Mouse (Mus musculus) embryonic facial prominence, embryonic 12.5 days (tissue): ENCODE data around the gene Bbs5. TPM values are rescaled to one million over a fixed set of nuclear protein-coding genes. Genes with fewer than 3 reads are reported as not detected.
"Not testable (repeated sequence)": the region's sequence is repeated elsewhere in the genome, so short reads cannot be mapped to it uniquely, and the experiment has no call there.

Source experiments
- ATAC-seq: fragments of 200-750 bp; cut with Nextera tagmentation; 2 replicates; pipeline ENCODE4 v1.8.0; 2017; ENCODE audit not compliant: insufficient number of reproducible peaks, insufficient read depth, low FRiP score, low TSS enrichment
- H3K27ac ChIP-seq: fragments of 300-500 bp; sonication (generic); 2 replicates; pipeline ENCODE4 v1.5.1; 2016; ENCODE audit warnings: mild to moderate bottlenecking
- H3K27me3 ChIP-seq: fragments of 300-500 bp; sonication (generic); 2 replicates; pipeline ENCODE4 v1.6.1; 2016; ENCODE audit warnings: mild to moderate bottlenecking, moderate library complexity
- H3K36me3 ChIP-seq: fragments of 300-500 bp; sonication (generic); 2 replicates; pipeline ENCODE4 v1.6.1; 2016; ENCODE audit warnings: mild to moderate bottlenecking
- H3K4me1 ChIP-seq: fragments of 300-500 bp; sonication (generic); 2 replicates; pipeline ENCODE4 v1.6.1; 2016
- H3K4me2 ChIP-seq: fragments of 300-500 bp; sonication (generic); replicated peaks from 2 replicates; pipeline ENCODE4 v1.6.1; 2016; ENCODE audit warnings: mild to moderate bottlenecking, moderate library complexity
- H3K4me3 ChIP-seq: fragments of 300-500 bp; sonication (generic); 2 replicates; pipeline ENCODE4 v1.5.1; 2016; ENCODE audit warnings: mild to moderate bottlenecking
- H3K9ac ChIP-seq: fragments of 300-500 bp; sonication (generic); 2 replicates; pipeline ENCODE4 v1.6.1; 2016; ENCODE audit warnings: mild to moderate bottlenecking, moderate library complexity
- H3K9me3 ChIP-seq: fragments of 300-500 bp; sonication (generic); 2 replicates; pipeline ENCODE4 v1.6.1; 2016; ENCODE audit warnings: mild to moderate bottlenecking, moderate library complexity
- WGBS: fragments of 180-500 bp; shearing (Covaris S2); methylation state at CpG from one replicate; pipeline ENCODE4 v1.1.7; 2016; 5-methylcytosine and 5-hydroxymethylcytosine counted together
- polyA plus RNA-seq: library from polyadenylated mRNA; unstranded; fragments of >200 nt; fragmentation: Nextera tagmentation; extraction: Ambion mirVana; gene quantifications from 2 replicates; pipeline ENCODE4 v1.2.1, GENCODE M21; 2016

Bbs5 gene
- polyA plus RNA-seq, 1 experiment from 2014 or later: 21.6 TPM

- ATAC-seq: no peak
- Histone ChIP-seq H3K9me3 (no peaks in the 10 kb centered on the region), H3K9ac (no peak overlapping the region), H3K27me3 (no peaks in the 10 kb centered on the region), H3K4me2 (peak overlapping the region; percentile 41), H3K27ac (no peak overlapping the region), H3K4me1 (no peaks in the 10 kb centered on the region), H3K4me3 (peak overlapping the region; percentile 36), H3K36me3 (no peaks in the 10 kb centered on the region)
- 13% methylated on average over 11 of the region's 11 CpGs for WGBS
Measured at GRCm38 (mm10) chr2:69635064-69635701, 11.8 kb upstream of the Bbs5 start.

- no peaks in the 10 kb centered on the region for H3K36me3 ChIP-seq
- no peak overlapping the region for H3K4me2 ChIP-seq
- no peaks in the 10 kb centered on the region for H3K9me3 ChIP-seq
- H3K4me1 ChIP-seq: no peaks in the 10 kb centered on the region
- H3K4me3 ChIP-seq: no peak overlapping the region
- 59% methylated on average over 6 of the region's 6 CpGs for WGBS
- ATAC-seq: no peak
- no peaks in the 10 kb centered on the region for H3K27me3 ChIP-seq
- H3K9ac ChIP-seq: no peak overlapping the region
- H3K27ac ChIP-seq: no peak overlapping the region
Measured at GRCm38 (mm10) chr2:69635807-69636206, 11.2 kb upstream of the Bbs5 start.

GRCm38 (mm10) chr2:69637989-69638388 is 9.0 kb upstream of the Bbs5 start:
- not testable (repeated sequence) for H3K27me3 ChIP-seq, H3K4me1 ChIP-seq, H3K4me3 ChIP-seq, H3K4me2 ChIP-seq, H3K36me3 ChIP-seq, H3K9ac ChIP-seq, H3K9me3 ChIP-seq, ATAC-seq, H3K27ac ChIP-seq
- WGBS: 73% methylated on average over 7 of the region's 7 CpGs

GRCm38 (mm10) chr2:69640100-69640499 is 6.9 kb upstream of the Bbs5 start:
- no peaks in the 10 kb centered on the region for H3K9me3 ChIP-seq
- H3K4me1 ChIP-seq: no peaks in the 10 kb centered on the region
- no peak overlapping the region for H3K9ac ChIP-seq
- no peak overlapping the region for H3K27ac ChIP-seq
- H3K4me2 ChIP-seq: no peak overlapping the region
- no peaks in the 10 kb centered on the region for H3K27me3 ChIP-seq
- ATAC-seq: no peak
- no peaks in the 10 kb centered on the region for H3K36me3 ChIP-seq
- 61% methylated on average over 10 of the region's 10 CpGs for WGBS
- H3K4me3 ChIP-seq: no peak overlapping the region

- H3K27ac ChIP-seq: no peak overlapping the region
- WGBS: 91% methylated on average over 11 of the region's 11 CpGs
- no peak for ATAC-seq
- no peak overlapping the region for H3K4me3 ChIP-seq
- H3K4me2 ChIP-seq: no peak overlapping the region
- no peaks in the 10 kb centered on the region for H3K9me3 ChIP-seq
- peaks cover 8% of the 10 kb centered on the region; the same call in 1 of the 2 replicates for H3K4me1 ChIP-seq
- no peaks in the 10 kb centered on the region for H3K27me3 ChIP-seq
- H3K36me3 ChIP-seq: no peaks in the 10 kb centered on the region
- H3K9ac ChIP-seq: no peak overlapping the region
Measured at GRCm38 (mm10) chr2:69644968-69645617, 1.9 kb upstream of the Bbs5 start.

GRCm38 (mm10) chr2:69649716-69650115 is 2.7 kb downstream of the Bbs5 start:
- no peaks in the 10 kb centered on the region for H3K9me3 ChIP-seq
- no peak overlapping the region for H3K4me3 ChIP-seq
- 90% methylated on average over 5 of the region's 5 CpGs for WGBS
- peaks cover 8% of the 10 kb centered on the region; the same call in 1 of the 2 replicates for H3K4me1 ChIP-seq
- peaks cover 2% of the 10 kb centered on the region; the same call in 1 of the 2 replicates for H3K36me3 ChIP-seq
- no peak overlapping the region for H3K27ac ChIP-seq
- H3K4me2 ChIP-seq: no peak overlapping the region
- ATAC-seq: no peak
- no peak overlapping the region for H3K9ac ChIP-seq
- H3K27me3 ChIP-seq: no peaks in the 10 kb centered on the region

- ATAC-seq: no peak
- H3K4me2 ChIP-seq: no peak overlapping the region
- H3K9ac ChIP-seq: no peak overlapping the region
- no peaks in the 10 kb centered on the region for H3K27me3 ChIP-seq
- H3K27ac ChIP-seq: no peak overlapping the region
- no peak overlapping the region for H3K4me3 ChIP-seq
- 96% methylated on average over 4 of the region's 4 CpGs for WGBS
- no peaks in the 10 kb centered on the region for H3K9me3 ChIP-seq
- H3K4me1 ChIP-seq: no peaks in the 10 kb centered on the region
- peaks cover 30% of the 10 kb centered on the region for H3K36me3 ChIP-seq
Measured at GRCm38 (mm10) chr2:69659326-69659725, 12.4 kb downstream of the Bbs5 start.

GRCm38 (mm10) chr2:69663827-69664476 is 17.0 kb downstream of the Bbs5 start:
- Histone ChIP-seq H3K36me3 (peaks cover 32% of the 10 kb centered on the region), H3K27ac (no peak overlapping the region), H3K4me1 (no peaks in the 10 kb centered on the region), H3K9ac (no peak overlapping the region), H3K4me3 (no peak overlapping the region), H3K4me2 (no peak overlapping the region), H3K9me3 (no peaks in the 10 kb centered on the region), H3K27me3 (no peaks in the 10 kb centered on the region)
- 63% methylated on average over 13 of the region's 13 CpGs for WGBS
- ATAC-seq: no peak

GRCm38 (mm10) chr2:69667656-69668055 is 20.7 kb downstream of the Bbs5 start:
- H3K4me3 ChIP-seq: no peak overlapping the region
- no peak overlapping the region for H3K4me2 ChIP-seq
- no peaks in the 10 kb centered on the region for H3K9me3 ChIP-seq
- no peak for ATAC-seq
- no peaks in the 10 kb centered on the region for H3K27me3 ChIP-seq
- H3K4me1 ChIP-seq: no peaks in the 10 kb centered on the region
- H3K36me3 ChIP-seq: peaks cover 19% of the 10 kb centered on the region
- 96% methylated on average over 4 of the region's 4 CpGs for WGBS
- H3K27ac ChIP-seq: no peak overlapping the region
- no peak overlapping the region for H3K9ac ChIP-seq

- Histone ChIP-seq H3K27me3 (no peaks in the 10 kb centered on the region), H3K9ac (no peak overlapping the region), H3K36me3 (peaks cover 17% of the 10 kb centered on the region), H3K27ac (no peak overlapping the region), H3K4me1 (no peaks in the 10 kb centered on the region), H3K9me3 (no peaks in the 10 kb centered on the region), H3K4me3 (no peak overlapping the region), H3K4me2 (no peak overlapping the region)
- WGBS: 79% methylated on average over 6 of the region's 6 CpGs
- no peak for ATAC-seq
Measured at GRCm38 (mm10) chr2:69668414-69668813, 21.4 kb downstream of the Bbs5 start.

GRCm38 (mm10) chr2:69669853-69670252 is 22.9 kb downstream of the Bbs5 start, which contains the start of gene Klhl41:
TSS of gene Klhl41 (plus strand) at chr2:69670120.
- Histone ChIP-seq H3K4me2 (no peak within 1 kb of the TSS), H3K36me3 (peaks cover 12% of the 10 kb centered on the region; the same call in 1 of the 2 replicates), H3K27ac (no peak within 1 kb of the TSS), H3K4me3 (no peak within 1 kb of the TSS), H3K9ac (no peak within 1 kb of the TSS), H3K4me1 (no peaks in the 10 kb centered on the region), H3K27me3 (no peaks in the 10 kb centered on the region), H3K9me3 (no peaks in the 10 kb centered on the region)
- no peak for ATAC-seq
- 78% methylated on average over 9 of the region's 9 CpGs for WGBS

- no peak overlapping the region for H3K9ac ChIP-seq
- no peak overlapping the region for H3K4me2 ChIP-seq
- no peak overlapping the region; the same call in 1 of the 2 replicates for H3K27ac ChIP-seq
- no peaks in the 10 kb centered on the region for H3K27me3 ChIP-seq
- no peaks in the 10 kb centered on the region for H3K36me3 ChIP-seq
- WGBS: 67% methylated on average over 5 of the region's 5 CpGs
- no peaks in the 10 kb centered on the region for H3K4me1 ChIP-seq
- ATAC-seq: no peak
- no peak overlapping the region for H3K4me3 ChIP-seq
- no peaks in the 10 kb centered on the region for H3K9me3 ChIP-seq
Measured at GRCm38 (mm10) chr2:69673723-69674122, 26.8 kb downstream of the Bbs5 start.
